Comparison of ENCODE assay signal across 10 mouse cellular contexts in genomic region chr5:139754753-139755152, GRCm38 (mm10). TPM values are rescaled to one million over a fixed set of nuclear protein-coding genes. Genes with fewer than 3 reads are reported as not detected.
DNase-seq lines count a peak whose midpoint lies in the region; ATAC-seq and TF ChIP-seq lines count a peak whose summit lies in the region.
"Had no signal": no experiment of that assay in that cellular context is flagged by ENCODE, and none has a peak within 500 bp of the region (broad histone marks: within the 10 kb centered on the region; RNA-seq: fewer than 3 reads in every experiment).

No protein-coding gene starts in this region.

- peak; percentile 76 for DNase-seq in hindbrain, embryonic 11.5 days (ENCODE audit: low spot score)
- DNase-seq in adrenal gland, adult 2 months: peak; percentile 39
- peak; percentile 71 for DNase-seq in embryo, embryonic 10.5 days (ENCODE audit: low spot score)
- peak; percentile 74 to 76 for DNase-seq in layer of hippocampus, postnatal 10 days (ENCODE audit: low spot score in 2 of 2)
- DNase-seq in midbrain, postnatal 0 days (ENCODE audit: low spot score): peak; percentile 61
- no peak for DNase-seq in T-cell, adult 2 months (ENCODE audit: low spot score)

- ATAC-seq in hindbrain, embryonic 11.5 days (ENCODE audit: low FRiP score): no peak
- no peak for ATAC-seq in hindbrain, embryonic 12.5 days (ENCODE audit: low FRiP score)
- ATAC-seq in midbrain, postnatal 0 days (ENCODE audit: low FRiP score): no peak

- no peak overlapping the region for H3ac ChIP-seq in C2C12 (ENCODE audit: control insufficient read depth, insufficient read length, low read depth)

- H3K79me3 ChIP-seq in C2C12 (ENCODE audit: low read depth): no peaks in the 10 kb centered on the region

- no peaks in the 10 kb centered on the region for H3K9me3 ChIP-seq in hindbrain, embryonic 11.5 days (ENCODE audit: control insufficient read depth, low read length)
- H3K9me3 ChIP-seq in hindbrain, embryonic 12.5 days (replicated peaks): no peaks in the 10 kb centered on the region
- H3K9me3 ChIP-seq in midbrain, postnatal 0 days (ENCODE audit: low read length): no peaks in the 10 kb centered on the region
- H3K9me3 ChIP-seq: embryonic facial prominence, embryonic 15.5 days; liver, embryonic 15.5 days had no signal

- H3K4me3 ChIP-seq in hindbrain, embryonic 11.5 days (ENCODE audit: low read depth, low read length): no peak overlapping the region
- H3K4me3 ChIP-seq in hindbrain, embryonic 12.5 days: no peak overlapping the region
- no peak overlapping the region for H3K4me3 ChIP-seq in C2C12 (ENCODE audit: insufficient read depth, poor library complexity, severe bottlenecking)
- H3K4me3 ChIP-seq in midbrain, postnatal 0 days (ENCODE audit: low read depth, low read length): no peak overlapping the region
- H3K4me3 ChIP-seq: embryonic facial prominence, embryonic 15.5 days; liver, embryonic 15.5 days had no signal

- no peaks in the 10 kb centered on the region for H3K4me1 ChIP-seq in hindbrain, embryonic 11.5 days (replicated peaks; ENCODE audit: control insufficient read depth, insufficient read depth, low read length)
- no peaks in the 10 kb centered on the region for H3K4me1 ChIP-seq in hindbrain, embryonic 12.5 days
- no peaks in the 10 kb centered on the region for H3K4me1 ChIP-seq in midbrain, postnatal 0 days (ENCODE audit: insufficient read depth, low read length)
- H3K4me1 ChIP-seq: embryonic facial prominence, embryonic 15.5 days had no signal

- peak; percentile 76 for TF ChIP-seq CTCF in C2C12 (IDR thresholded peaks at IDR 0.05; ENCODE audit: control insufficient read depth, insufficient read depth, insufficient read length)
- peak; percentile 79 for TF ChIP-seq CTCF in midbrain, postnatal 0 days (IDR thresholded peaks at IDR 0.05)

- no peak overlapping the region for H3K4me2 ChIP-seq in hindbrain, embryonic 11.5 days (replicated peaks; ENCODE audit: low read depth, low read length)
- H3K4me2 ChIP-seq in hindbrain, embryonic 12.5 days (replicated peaks): no peak overlapping the region
- H3K4me2 ChIP-seq in midbrain, postnatal 0 days (ENCODE audit: low read depth, low read length, poor library complexity, severe bottlenecking): no peak overlapping the region
- H3K4me2 ChIP-seq: embryonic facial prominence, embryonic 15.5 days; liver, embryonic 15.5 days had no signal

- H3K27me3 ChIP-seq in hindbrain, embryonic 11.5 days (ENCODE audit: control insufficient read depth, insufficient read depth, low read length): no peaks in the 10 kb centered on the region
- H3K27me3 ChIP-seq in hindbrain, embryonic 12.5 days: no peaks in the 10 kb centered on the region
- no peaks in the 10 kb centered on the region for H3K27me3 ChIP-seq in C2C12 (ENCODE audit: control insufficient read depth, insufficient read depth, insufficient read length)
- no peaks in the 10 kb centered on the region for H3K27me3 ChIP-seq in midbrain, postnatal 0 days (ENCODE audit: insufficient read depth, low read length)
- H3K27me3 ChIP-seq: embryonic facial prominence, embryonic 15.5 days; liver, embryonic 15.5 days had no signal

- H3K79me2 ChIP-seq in C2C12 (ENCODE audit: control insufficient read depth, insufficient read depth): no peaks in the 10 kb centered on the region

- 44% methylated on average over 12 of the region's 12 CpGs for WGBS in hindbrain, embryonic 11.5 days
- 38% methylated on average over 12 of the region's 12 CpGs for WGBS in hindbrain, embryonic 12.5 days
- 35% methylated on average over 12 of the region's 12 CpGs for WGBS in midbrain, postnatal 0 days

- H3K9ac ChIP-seq in hindbrain, embryonic 11.5 days (ENCODE audit: low read depth, low read length): no peak overlapping the region
- no peak overlapping the region for H3K9ac ChIP-seq in hindbrain, embryonic 12.5 days
- H3K9ac ChIP-seq in midbrain, postnatal 0 days (replicated peaks; ENCODE audit: low read length, poor library complexity, severe bottlenecking): no peak overlapping the region
- H3K9ac ChIP-seq: embryonic facial prominence, embryonic 15.5 days; liver, embryonic 15.5 days had no signal

- no peak overlapping the region for H3K27ac ChIP-seq in hindbrain, embryonic 11.5 days (ENCODE audit: low read depth, low read length)
- H3K27ac ChIP-seq in hindbrain, embryonic 12.5 days: no peak overlapping the region
- H3K27ac ChIP-seq in midbrain, postnatal 0 days (ENCODE audit: low read depth, low read length): no peak overlapping the region
- H3K27ac ChIP-seq: embryonic facial prominence, embryonic 15.5 days; liver, embryonic 15.5 days had no signal

- no peaks in the 10 kb centered on the region for H3K36me3 ChIP-seq in hindbrain, embryonic 11.5 days (ENCODE audit: control insufficient read depth, insufficient read depth, low read length)
- peaks cover 94% of the 10 kb centered on the region for H3K36me3 ChIP-seq in hindbrain, embryonic 12.5 days
- peaks cover 9% of the 10 kb centered on the region for H3K36me3 ChIP-seq in C2C12 (ENCODE audit: control insufficient read depth, insufficient read depth)
- H3K36me3 ChIP-seq in midbrain, postnatal 0 days (ENCODE audit: insufficient read depth, low read length): peaks cover 90% of the 10 kb centered on the region

TF ChIP-seq in C2C12, 6 proteins besides CTCF, POLR2A, EP300 and RAD21:
- no peak for TF ChIP-seq MAX (IDR thresholded peaks at IDR 0.05)
- TF ChIP-seq CEBPB (IDR thresholded peaks at IDR 0.05; ENCODE audit: low read depth): no peak
- TF ChIP-seq FOSL1 (IDR thresholded peaks at IDR 0.05; ENCODE audit: insufficient read depth, low read length, poor library complexity, severe bottlenecking): no peak
- TF ChIP-seq MYOD1 (IDR thresholded peaks at IDR 0.05; ENCODE audit: control insufficient read depth, insufficient read length, low read depth): no peak
- TF ChIP-seq MYOG (IDR thresholded peaks at IDR 0.05; ENCODE audit: control insufficient read depth, extremely low read depth, insufficient read length): no peak
- no peak for TF ChIP-seq USF1 (IDR thresholded peaks at IDR 0.05; ENCODE audit: low read depth)
TF ChIP-seq in C2C12: peak in this region for 0.

RNA-seq across cellular contexts. Expression of gene Micall2, which starts 18.6 kb away (rescaled TPM):
- polyA plus RNA-seq in hindbrain, embryonic 11.5 days (2014; fragmentation: Nextera tagmentation; extraction: Ambion mirVana): 4.0 and 4.9 TPM in 2 replicates
- polyA plus RNA-seq in hindbrain, embryonic 12.5 days (2016; fragmentation: Nextera tagmentation; extraction: Ambion mirVana): 8.2 and 8.6 TPM in 2 replicates
- polyA plus RNA-seq in C2C12 (2012; fragmentation: generic; extraction: Trizol): 9.5 TPM
- 10 to 100 TPM in 1 of 2 experiments, 1 to 10 TPM in 1; 6.0 to 14.7 TPM for total RNA-seq in adrenal gland, adult 2 months (2021)
- polyA plus RNA-seq in adrenal gland, adult 2 months (2012; rRNA removed): 6.1 and 7.6 TPM in 2 replicates
- total RNA-seq in layer of hippocampus, postnatal 10 days (2021): 1 to 10 TPM; 3.5 to 4.3 TPM
- total RNA-seq in midbrain, postnatal 0 days (2014; rRNA removed): 10.8 and 16.6 TPM in 2 replicates
- polyA plus RNA-seq in midbrain, postnatal 0 days (2015; fragmentation: Nextera tagmentation; extraction: Ambion mirVana): 15.1 and 17.4 TPM in 2 replicates

RNA-seq across cellular contexts. Expression of gene Ints1, which starts 20.7 kb away (rescaled TPM):
- 26.3 and 28.3 TPM in 2 replicates for polyA plus RNA-seq in hindbrain, embryonic 11.5 days (2014; fragmentation: Nextera tagmentation; extraction: Ambion mirVana)
- 32.8 and 37.7 TPM in 2 replicates for polyA plus RNA-seq in hindbrain, embryonic 12.5 days (2016; fragmentation: Nextera tagmentation; extraction: Ambion mirVana)
- polyA plus RNA-seq in C2C12 (2012; fragmentation: generic; extraction: Trizol): 43.1 TPM
- 10 to 100 TPM; 50.6 to 55.9 TPM for total RNA-seq in adrenal gland, adult 2 months (2021)
- polyA plus RNA-seq in adrenal gland, adult 2 months (2012; rRNA removed): 77.2 and 91.0 TPM in 2 replicates
- 10 to 100 TPM; 91.7 to 93.3 TPM for total RNA-seq in layer of hippocampus, postnatal 10 days (2021)
- total RNA-seq in midbrain, postnatal 0 days (2014; rRNA removed): 129 and 130 TPM in 2 replicates
- 27.1 and 29.1 TPM in 2 replicates for polyA plus RNA-seq in midbrain, postnatal 0 days (2015; fragmentation: Nextera tagmentation; extraction: Ambion mirVana)

RNA-seq across cellular contexts. Expression of gene Mafk, which starts 36.6 kb away (rescaled TPM):
- polyA plus RNA-seq in hindbrain, embryonic 11.5 days (2014; fragmentation: Nextera tagmentation; extraction: Ambion mirVana): 5.2 and 6.3 TPM in 2 replicates
- 11.4 and 12.0 TPM in 2 replicates for polyA plus RNA-seq in hindbrain, embryonic 12.5 days (2016; fragmentation: Nextera tagmentation; extraction: Ambion mirVana)
- polyA plus RNA-seq in C2C12 (2012; fragmentation: generic; extraction: Trizol): 11.9 TPM
- 10 to 100 TPM; 32.1 to 34.1 TPM for total RNA-seq in adrenal gland, adult 2 months (2021)
- polyA plus RNA-seq in adrenal gland, adult 2 months (2012; rRNA removed): 28.8 and 29.8 TPM in 2 replicates
- 10 to 100 TPM; 10.3 to 10.4 TPM for total RNA-seq in layer of hippocampus, postnatal 10 days (2021)
- 15.2 and 17.8 TPM in 2 replicates for total RNA-seq in midbrain, postnatal 0 days (2014; rRNA removed)
- polyA plus RNA-seq in midbrain, postnatal 0 days (2015; fragmentation: Nextera tagmentation; extraction: Ambion mirVana): 8.7 and 9.3 TPM in 2 replicates
